Comparison of ENCODE assay signal across 15 mouse cellular contexts in the genomic region with DNA sequence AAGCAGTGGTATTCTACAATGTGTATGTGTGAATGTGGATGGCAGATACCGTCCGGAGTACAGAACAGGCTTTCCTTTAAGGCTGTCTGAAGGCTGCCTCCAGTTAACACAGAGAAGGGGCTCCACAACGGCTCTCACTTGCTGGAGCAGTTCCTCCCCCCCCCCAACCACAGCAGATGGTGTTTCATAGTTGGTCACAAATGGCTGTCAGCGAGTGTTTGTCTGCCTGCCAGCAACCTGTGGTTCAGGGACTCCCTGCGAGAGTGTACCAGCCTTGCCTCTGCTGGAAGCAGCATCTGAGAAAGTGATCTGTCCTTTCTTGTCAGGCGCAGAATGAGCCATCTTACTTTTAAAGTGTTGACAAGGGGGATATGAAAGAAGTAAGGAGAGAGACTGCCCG. TPM values are rescaled to one million over a fixed set of nuclear protein-coding genes. Genes with fewer than 3 reads are reported as not detected.
DNase-seq lines count a peak whose midpoint lies in the region; ATAC-seq and TF ChIP-seq lines count a peak whose summit lies in the region.
"Had no signal": no experiment of that assay in that cellular context is flagged by ENCODE, and none has a peak within 500 bp of the region (broad histone marks: within the 10 kb centered on the region; RNA-seq: fewer than 3 reads in every experiment).

No protein-coding gene starts in this region.

- H3K4me3 ChIP-seq in kidney, adult 2 months (ENCODE audit: insufficient read depth, low read depth, low read length) = no peak overlapping the region
- H3K4me3 ChIP-seq: heart, embryonic 15.5 days; left cerebral cortex, adult 2 months; liver, embryonic 13.5 days; megakaryocyte, embryonic 14.5 days had no signal

- no peaks in the 10 kb centered on the region for H3K27me3 ChIP-seq in kidney, adult 2 months (replicated peaks; ENCODE audit: control insufficient read depth, insufficient read depth, low read length)
- H3K27me3 ChIP-seq: heart, embryonic 15.5 days; liver, embryonic 13.5 days had no signal

- TF ChIP-seq CTCF in kidney, adult 2 months (conservative IDR thresholded peaks at IDR 0.05; ENCODE audit: insufficient read depth, insufficient read length, low read depth, low read length) = no peak

- DNase-seq in layer of hippocampus, adult 11-12 months (ENCODE audit: low spot score) = peak; percentile 9
- no peak for DNase-seq in layer of hippocampus, adult 9-11 months
- DNase-seq in cerebellum, adult 8-10 months = peak; percentile 74
- DNase-seq in retina, postnatal 1 day = peak; percentile 59
- no peak for DNase-seq in kidney, postnatal 10 days
- DNase-seq in heart, postnatal 25 days (ENCODE audit: low spot score) = no peak
- no peak for DNase-seq in kidney, adult 2 months
- DNase-seq: adrenal gland, postnatal 25 days; kidney, adult 9 months; liver, embryonic 13.5 days had no signal

- intact Hi-C loops in heart, postnatal 25 days (cut with DNase I) = no loop called here

- no peak overlapping the region for H3K27ac ChIP-seq in kidney, adult 2 months (ENCODE audit: insufficient read depth, low read depth, low read length)
- H3K27ac ChIP-seq: heart, embryonic 15.5 days; left cerebral cortex, adult 2 months; liver, embryonic 13.5 days had no signal

- H3K36me3 ChIP-seq in kidney, adult 2 months (ENCODE audit: control insufficient read depth, insufficient read depth, low read length) = no peaks in the 10 kb centered on the region
- H3K36me3 ChIP-seq: heart, embryonic 15.5 days; liver, embryonic 13.5 days had no signal

- TF ChIP-seq POLR2A in kidney, adult 2 months (IDR thresholded peaks at IDR 0.05; ENCODE audit: low read depth, low read length) = no peak

- H3K4me1 ChIP-seq in kidney, adult 2 months (ENCODE audit: control insufficient read depth, insufficient read depth, low read length) = no peaks in the 10 kb centered on the region
- H3K4me1 ChIP-seq: liver, embryonic 13.5 days; megakaryocyte, embryonic 14.5 days had no signal

- ATAC-seq in hematopoietic stem cell, adult 5-6 weeks (replicated peaks in 1 of 2; ENCODE audit: insufficient read depth in 1 of 2, low FRiP score in 2 of 2, low TSS enrichment in 1 of 2, low read depth in 1 of 2, poor library complexity in 2 of 2, severe bottlenecking in 2 of 2) = peak; percentile 82 to 85

- 64% methylated on average over 7 of the region's 7 CpGs for WGBS in kidney, adult 2 months

RNA-seq across cellular contexts. Expression of gene Olig3, which starts 17.5 kb away (rescaled TPM):
- not detected in 2 replicates for total RNA-seq in hematopoietic stem cell, adult 5-6 weeks (2017)
- not detected for total RNA-seq in heart, postnatal 25 days (2021)
- not detected in 2 replicates for polyA plus RNA-seq in kidney, adult 2 months (2012; rRNA removed)
- total RNA-seq: adrenal gland, postnatal 25 days; left cerebral cortex, adult 2 months had no signal
- polyA plus RNA-seq: C2C12; heart, embryonic 15.5 days; liver, embryonic 13.5 days had no signal

Comparison
In these comparisons a context has a peak if more than half of its experiments do, and no peak if none do; other contexts are left out.
1. DNase-seq: peak in layer of hippocampus, adult 11-12 months (single experiment), cerebellum, adult 8-10 months (single experiment) and retina, postnatal 1 day (single experiment); none in layer of hippocampus, adult 9-11 months (single experiment), kidney, postnatal 10 days (single experiment), heart, postnatal 25 days (single experiment) and kidney, adult 2 months (single experiment).